Mouse (Mus musculus): ENCODE data around the gene Slc9c1.

DNA sequence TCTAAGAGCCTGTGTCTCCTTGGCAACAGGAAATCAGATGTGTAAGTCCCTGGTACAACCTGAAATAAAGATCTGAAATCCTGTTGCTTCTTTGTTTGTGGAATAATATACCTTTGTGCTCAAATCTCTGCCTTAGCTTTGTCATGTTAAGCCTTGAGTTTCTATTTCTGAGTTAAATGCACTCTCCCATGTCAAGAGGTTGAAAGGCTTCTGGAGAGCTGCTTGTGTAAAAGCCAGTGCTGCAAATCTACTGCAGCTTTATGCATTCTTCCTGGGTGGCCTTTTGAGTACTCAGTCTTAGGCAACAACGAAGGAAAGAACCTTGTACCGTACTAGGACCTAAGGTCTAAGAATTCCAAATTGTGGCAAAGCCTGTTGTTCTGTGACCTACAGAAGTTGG is 78.1 kb downstream of the Slc9c1 start:
- TF ChIP-seq CTCF (conservative IDR thresholded peaks at IDR 0.05; ENCODE audit: low read length) (no peak), NANOG (IDR thresholded peaks at IDR 0.05; ENCODE audit: borderline replicate concordance, low read length) (peak; percentile 78; the same call in 1 of the 2 replicates)

All from E14TG2a.4 (cell line).